Mouse (Mus musculus) embryonic facial prominence, embryonic 15.5 days (tissue): ENCODE results near the gene Smtn. TPM values are rescaled to one million over a fixed set of nuclear protein-coding genes. Genes with fewer than 3 reads are reported as not detected.

Experiments used
- ATAC-seq: fragments of 200-750 bp; cut with Nextera tagmentation; 2 replicates; pipeline ENCODE4 v1.8.0; 2017; ENCODE audit warnings: low read depth, moderate TSS enrichment; ENCODE audit not compliant: insufficient number of reproducible peaks, low FRiP score, low TSS enrichment
- H3K27ac ChIP-seq: fragments of 300-500 bp; sonication (generic); replicated peaks from 2 replicates; pipeline ENCODE4 v1.5.1; 2015; ENCODE audit warnings: mild to moderate bottlenecking, inconsistent platforms
- H3K27me3 ChIP-seq: fragments of 300-500 bp; sonication (generic); 2 replicates; pipeline ENCODE4 v1.6.1; 2015; ENCODE audit warnings: inconsistent platforms
- H3K36me3 ChIP-seq: fragments of 300-500 bp; sonication (generic); 2 replicates; pipeline ENCODE4 v1.6.1; 2015; ENCODE audit warnings: mild to moderate bottlenecking, inconsistent platforms
- H3K4me1 ChIP-seq: fragments of 300-500 bp; sonication (generic); 2 replicates; pipeline ENCODE4 v1.6.1; 2015; ENCODE audit warnings: inconsistent platforms
- H3K4me2 ChIP-seq: fragments of 300-500 bp; sonication (generic); replicated peaks from 2 replicates; pipeline ENCODE4 v1.6.1; 2015; ENCODE audit warnings: mild to moderate bottlenecking, inconsistent platforms
- H3K4me3 ChIP-seq: fragments of 300-500 bp; sonication (generic); replicated peaks from 2 replicates; pipeline ENCODE4 v1.5.1; 2015; ENCODE audit warnings: mild to moderate bottlenecking, inconsistent platforms
- H3K9ac ChIP-seq: fragments of 300-500 bp; sonication (generic); 2 replicates; pipeline ENCODE4 v1.6.1; 2015; ENCODE audit warnings: inconsistent platforms
- H3K9me3 ChIP-seq: fragments of 300-500 bp; sonication (generic); replicated peaks from 2 replicates; pipeline ENCODE4 v1.6.1; 2016; ENCODE audit warnings: inconsistent platforms
- WGBS: fragments of 180-500 bp; shearing (Covaris S2); methylation state at CpG from one replicate; pipeline ENCODE4 v1.1.7; 2015; 5-methylcytosine and 5-hydroxymethylcytosine counted together
- polyA plus RNA-seq: library from polyadenylated mRNA; unstranded; fragments of >200 nt; fragmentation: Nextera tagmentation; extraction: Ambion mirVana; gene quantifications from 2 replicates; pipeline ENCODE4 v1.2.1, GENCODE M21; 2015

Gene Smtn
- polyA plus RNA-seq, 1 experiment from 2014 or later: 89.2 TPM

GRCm38 (mm10) chr11:3517846-3518732 is 22.3 kb downstream of the Smtn start:
- WGBS: 51% methylated on average over 13 of the region's 13 CpGs
- H3K27me3 ChIP-seq: peaks cover 10% of the 10 kb centered on the region
- H3K4me2 ChIP-seq: peak overlapping the region; percentile 72
- peaks cover 38% of the 10 kb centered on the region for H3K36me3 ChIP-seq
- no peak overlapping the region for H3K9ac ChIP-seq
- peak overlapping the region; percentile 35 for H3K4me3 ChIP-seq
- no peaks in the 10 kb centered on the region for H3K9me3 ChIP-seq
- peaks cover 34% of the 10 kb centered on the region for H3K4me1 ChIP-seq
- no peak overlapping the region for H3K27ac ChIP-seq
- no peak for ATAC-seq

- H3K4me1 ChIP-seq: peaks cover 34% of the 10 kb centered on the region
These were observed 23.3 kb downstream of the Smtn start for GRCm38 (mm10) chr11:3516859-3517845.

GRCm38 (mm10) chr11:3516121-3516520 is 24.3 kb downstream of the Smtn start:
- Histone ChIP-seq H3K36me3 (peaks cover 18% of the 10 kb centered on the region), H3K27ac (no peak overlapping the region), H3K27me3 (peaks cover 10% of the 10 kb centered on the region), H3K4me2 (peak overlapping the region; percentile 72), H3K9ac (no peak overlapping the region), H3K9me3 (no peaks in the 10 kb centered on the region), H3K4me3 (peak overlapping the region; percentile 62), H3K4me1 (peaks cover 34% of the 10 kb centered on the region)
- 80% methylated on average over 5 of the region's 5 CpGs for WGBS
- no peak for ATAC-seq

More at GRCm38 (mm10) chr11:3516859-3517845, 23.3 kb downstream of the Smtn start:
- H3K27me3 ChIP-seq: peaks cover 10% of the 10 kb centered on the region
- peak; percentile 43 for ATAC-seq
- peak overlapping the region; percentile 72 for H3K4me2 ChIP-seq
- H3K4me3 ChIP-seq: peak overlapping the region; percentile 35
- no peak overlapping the region for H3K27ac ChIP-seq
- 2% methylated on average over 50 of the region's 50 CpGs for WGBS
- no peaks in the 10 kb centered on the region for H3K9me3 ChIP-seq
- peaks cover 28% of the 10 kb centered on the region for H3K36me3 ChIP-seq
- peak overlapping the region; percentile 1; the same call in 1 of the 2 replicates for H3K9ac ChIP-seq

- Histone ChIP-seq H3K27ac (peak overlapping the region; percentile 86; the same call in 1 of the 2 replicates), H3K9ac (no peak overlapping the region), H3K4me1 (peaks cover 34% of the 10 kb centered on the region), H3K36me3 (peaks cover 13% of the 10 kb centered on the region), H3K4me2 (peak overlapping the region; percentile 72), H3K9me3 (no peaks in the 10 kb centered on the region), H3K4me3 (peak overlapping the region; percentile 62), H3K27me3 (peaks cover 10% of the 10 kb centered on the region)
- ATAC-seq: no peak; the same call in 1 of the 2 replicates
- 69% methylated on average over 4 of the region's 4 CpGs for WGBS
These were observed 24.8 kb downstream of the Smtn start for GRCm38 (mm10) chr11:3515637-3516036.

DNA sequence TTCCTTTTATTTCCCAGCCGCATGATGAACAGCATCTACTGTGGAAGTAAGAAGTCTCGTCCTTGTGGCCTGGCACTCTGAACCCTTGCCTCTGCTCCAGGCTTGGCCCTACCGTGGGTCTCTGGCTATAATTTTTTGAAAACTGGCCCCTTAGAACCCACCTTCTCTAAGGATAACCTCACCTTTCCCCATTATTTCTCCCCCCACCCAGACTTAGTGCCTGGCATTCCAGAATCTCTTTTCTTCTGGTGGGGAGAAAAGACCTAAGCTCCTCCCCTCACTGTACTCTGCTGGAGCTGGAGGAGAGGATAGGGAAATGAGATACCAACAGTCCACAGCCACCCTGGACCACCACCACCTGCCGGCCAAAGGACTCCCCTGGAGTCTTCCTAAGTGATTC is 25.2 kb downstream of the Smtn start:
- 12% methylated on average over 4 of the region's 4 CpGs for WGBS
- Histone ChIP-seq H3K4me3 (peak overlapping the region; percentile 62), H3K4me2 (peak overlapping the region; percentile 72), H3K27ac (peak overlapping the region; percentile 86; the same call in 1 of the 2 replicates), H3K4me1 (peaks cover 34% of the 10 kb centered on the region), H3K36me3 (peaks cover 9% of the 10 kb centered on the region), H3K27me3 (peaks cover 10% of the 10 kb centered on the region), H3K9me3 (no peaks in the 10 kb centered on the region), H3K9ac (peak overlapping the region; percentile 45; the same call in 1 of the 2 replicates)
- ATAC-seq: 0 out of 2 replicates have a peak, but pooled peaks have one; percentile 12

GRCm38 (mm10) chr11:3514529-3515054 is 25.8 kb downstream of the Smtn start, which contains the start of gene Selenom:
Selenom (plus strand) TSS chr11:3514684.
- ATAC-seq: peak; percentile 81
- H3K9ac ChIP-seq: peak within 1 kb of the TSS; percentile 45; the same call in 1 of the 2 replicates
- WGBS: under 1% methylated on average over 26 of the region's 26 CpGs
- peaks cover 3% of the 10 kb centered on the region; the same call in 1 of the 2 replicates for H3K36me3 ChIP-seq
- H3K4me3 ChIP-seq: peak within 1 kb of the TSS; percentile 62
- peaks cover 10% of the 10 kb centered on the region for H3K27me3 ChIP-seq
- H3K4me2 ChIP-seq: peak within 1 kb of the TSS; percentile 72
- peak within 1 kb of the TSS; percentile 86 for H3K27ac ChIP-seq
- no peaks in the 10 kb centered on the region for H3K9me3 ChIP-seq
- H3K4me1 ChIP-seq: peaks cover 34% of the 10 kb centered on the region

- WGBS: 82% methylated on average over 6 of the region's 6 CpGs
- Histone ChIP-seq H3K9ac (no peak overlapping the region), H3K4me1 (peaks cover 34% of the 10 kb centered on the region)
These were observed 27.1 kb downstream of the Smtn start for GRCm38 (mm10) chr11:3513291-3513690.

GRCm38 (mm10) chr11:3510321-3510720 is 30.1 kb downstream of the Smtn start:
- Histone ChIP-seq H3K27ac (no peak overlapping the region), H3K9me3 (no peaks in the 10 kb centered on the region), H3K36me3 (no peaks in the 10 kb centered on the region), H3K4me3 (no peak overlapping the region), H3K27me3 (no peaks in the 10 kb centered on the region), H3K4me1 (peaks cover 7% of the 10 kb centered on the region; the same call in 1 of the 2 replicates), H3K9ac (no peak overlapping the region), H3K4me2 (no peak overlapping the region)
- no peak for ATAC-seq
- 71% methylated on average over 2 of the region's 2 CpGs for WGBS

More at GRCm38 (mm10) chr11:3513291-3513690, 27.1 kb downstream of the Smtn start:
- H3K9me3 ChIP-seq: no peaks in the 10 kb centered on the region
- no peak overlapping the region for H3K4me3 ChIP-seq
- no peak overlapping the region for H3K27ac ChIP-seq
- no peak overlapping the region for H3K4me2 ChIP-seq
- peaks cover 10% of the 10 kb centered on the region for H3K27me3 ChIP-seq
- no peak for ATAC-seq
- H3K36me3 ChIP-seq: no peaks in the 10 kb centered on the region

DNA sequence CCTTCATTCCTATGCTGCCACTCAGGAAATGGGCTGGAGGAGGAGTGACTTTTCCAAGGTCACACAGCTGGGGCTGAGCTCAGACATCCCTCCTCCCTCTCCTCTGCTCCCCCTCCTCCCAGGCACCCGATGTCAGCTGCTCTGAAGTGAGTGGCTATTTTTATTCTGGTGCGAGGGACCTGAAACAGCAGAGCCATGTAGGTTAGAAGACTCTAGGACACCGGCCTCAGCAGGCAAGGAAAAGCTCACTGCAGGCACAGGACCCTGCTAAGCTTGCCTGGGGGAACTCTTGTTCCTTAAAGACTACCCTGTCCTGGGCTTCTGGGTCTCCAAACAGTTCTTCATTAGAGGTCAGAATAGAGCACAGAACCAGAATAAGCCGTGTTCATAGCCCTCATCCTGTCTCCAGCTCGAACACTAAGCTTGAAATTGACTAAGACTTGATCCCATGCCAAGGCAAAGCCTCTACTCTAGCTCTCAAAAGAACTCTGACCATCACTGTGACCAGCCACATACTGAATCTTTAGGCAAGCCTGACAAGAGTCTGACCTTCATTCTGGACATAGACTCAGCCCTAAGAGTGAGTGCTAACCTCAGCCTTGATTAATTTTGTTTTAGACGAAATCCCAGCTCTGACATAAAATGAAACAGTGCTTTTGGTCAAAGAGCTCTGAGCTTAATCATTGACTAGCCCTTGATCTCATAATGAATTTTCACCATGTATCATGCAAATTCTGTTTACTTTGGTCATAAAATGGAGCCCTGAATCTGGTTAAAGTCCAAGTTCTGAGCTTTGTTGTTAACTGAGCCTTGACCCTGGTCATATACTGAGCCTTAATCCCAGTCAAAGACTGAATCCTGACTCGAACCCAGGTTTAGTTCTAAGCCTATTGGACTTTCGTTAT is 31.0 kb downstream of the Smtn start:
- Histone ChIP-seq H3K4me3 (no peak overlapping the region), H3K4me1 (peaks cover 6% of the 10 kb centered on the region; the same call in 1 of the 2 replicates), H3K9me3 (no peaks in the 10 kb centered on the region), H3K27ac (no peak overlapping the region), H3K9ac (no peak overlapping the region), H3K36me3 (no peaks in the 10 kb centered on the region), H3K4me2 (no peak overlapping the region), H3K27me3 (no peaks in the 10 kb centered on the region)
- 65% methylated on average over 8 of the region's 8 CpGs for WGBS
- no peak for ATAC-seq

- Histone ChIP-seq H3K4me1 (no peaks in the 10 kb centered on the region), H3K36me3 (no peaks in the 10 kb centered on the region), H3K9ac (no peak overlapping the region), H3K27me3 (no peaks in the 10 kb centered on the region), H3K4me2 (no peak overlapping the region), H3K4me3 (no peak overlapping the region), H3K27ac (no peak overlapping the region), H3K9me3 (no peaks in the 10 kb centered on the region)
- 32% methylated on average over 7 of the region's 7 CpGs for WGBS
- ATAC-seq: no peak
These were observed 32.2 kb downstream of the Smtn start for GRCm38 (mm10) chr11:3508226-3508625.
